Mouse (Mus musculus) cortical plate, adult 2 months (tissue): ENCODE measurements around the gene Zkscan17. TPM values are rescaled to one million over a fixed set of nuclear protein-coding genes. Genes with fewer than 3 reads are reported as not detected.
A peak's percentile ranks its signal among the peaks of the same experiment; 100 is the strongest.

Source experiments
- H3K27ac ChIP-seq: fragments of 200-500 bp; 2 replicates; pipeline ENCODE4 v1.5.1; 2012; ENCODE audit warnings: low read length, control low read depth, inconsistent platforms; ENCODE audit not compliant: insufficient read depth
- H3K4me1 ChIP-seq: fragments of 200-500 bp; 2 replicates; pipeline ENCODE4 v1.6.1; 2011; ENCODE audit warnings: low read length; ENCODE audit not compliant: control insufficient read depth, insufficient read depth
- H3K4me3 ChIP-seq: fragments of 200-500 bp; 2 replicates; pipeline ENCODE4 v1.5.1; 2011; ENCODE audit warnings: mild to moderate bottlenecking, low read length, control low read depth; ENCODE audit not compliant: insufficient read depth
- CTCF ChIP-seq: fragments of 200-500 bp; IDR thresholded peaks from 2 replicates; pipeline ENCODE4 v1.5.1; 2011; ENCODE audit warnings: mild to moderate bottlenecking, control low read depth, low read length; ENCODE audit not compliant: insufficient read depth; ENCODE audit errors: extremely low read depth
- POLR2A ChIP-seq: fragments of 200-500 bp; IDR thresholded peaks from 2 replicates; pipeline ENCODE4 v1.6.1; 2011; ENCODE audit warnings: mild to moderate bottlenecking, low read length, control low read depth; ENCODE audit not compliant: insufficient read depth; ENCODE audit errors: extremely low read depth
- polyA plus RNA-seq: library from polyadenylated mRNA; depleted of rRNA; stranded (reverse); fragments of >200 nt; gene quantifications from 2 replicates; pipeline ENCODE4 v1.2.3, GENCODE M21; 2012

The Zkscan17 gene
- polyA plus RNA-seq, 1 experiment = 7.2 TPM

GRCm38 (mm10) chr11:59472326-59472677, 54.2 kb downstream of the Zkscan17 start, which contains the start of gene Zfp867:
Gene Zfp867 (minus strand): TSS chr11:59472474.
- Histone ChIP-seq H3K4me3 (peak within 1 kb of the TSS; percentile 71), H3K4me1 (no peaks in the 10 kb centered on the region), H3K27ac (no peak within 1 kb of the TSS)
- TF ChIP-seq CTCF (no peak), POLR2A (peak; percentile 87)

GRCm38 (mm10) chr11:59471413-59472325, 54.9 kb downstream of the Zkscan17 start:
- TF ChIP-seq POLR2A (no peak), CTCF (no peak)
- no peak overlapping the region for H3K27ac ChIP-seq
- peak overlapping the region; percentile 71 for H3K4me3 ChIP-seq
- H3K4me1 ChIP-seq = no peaks in the 10 kb centered on the region

- no peak for TF ChIP-seq POLR2A
- TF ChIP-seq CTCF = no peak
- peaks cover 2% of the 10 kb centered on the region; the same call in 1 of the 2 replicates for H3K4me1 ChIP-seq
- H3K4me3 ChIP-seq = no peak overlapping the region
- no peak overlapping the region for H3K27ac ChIP-seq
These were observed 66.1 kb downstream of the Zkscan17 start for GRCm38 (mm10) chr11:59460459-59460858.

- peaks cover 2% of the 10 kb centered on the region; the same call in 1 of the 2 replicates for H3K4me1 ChIP-seq
- H3K4me3 ChIP-seq = no peak overlapping the region
- TF ChIP-seq CTCF (no peak), POLR2A (no peak)
- no peak overlapping the region for H3K27ac ChIP-seq
These were observed 67.6 kb downstream of the Zkscan17 start for GRCm38 (mm10) chr11:59458973-59459372.

GRCm38 (mm10) chr11:59456891-59457290, 69.7 kb downstream of the Zkscan17 start:
- no peak overlapping the region for H3K4me3 ChIP-seq
- TF ChIP-seq POLR2A (no peak), CTCF (no peak)
- H3K4me1 ChIP-seq = peaks cover 2% of the 10 kb centered on the region; the same call in 1 of the 2 replicates
- H3K27ac ChIP-seq = no peak overlapping the region

- no peak for TF ChIP-seq CTCF
These were observed 70.2 kb downstream of the Zkscan17 start for GRCm38 (mm10) chr11:59456346-59456745.

GRCm38 (mm10) chr11:59451086-59451485, 75.5 kb downstream of the Zkscan17 start, which contains the start of gene Snap47:
Gene Snap47 (minus strand): TSS chr11:59451186.
- peak within 1 kb of the TSS; percentile 98 for H3K4me3 ChIP-seq
- TF ChIP-seq POLR2A = no peak
- H3K27ac ChIP-seq = peak within 1 kb of the TSS; percentile 20
- H3K4me1 ChIP-seq = peaks cover 9% of the 10 kb centered on the region

More at GRCm38 (mm10) chr11:59456346-59456745, 70.2 kb downstream of the Zkscan17 start:
- Histone ChIP-seq H3K4me1 (peaks cover 2% of the 10 kb centered on the region; the same call in 1 of the 2 replicates), H3K27ac (no peak overlapping the region), H3K4me3 (no peak overlapping the region)

- H3K27ac ChIP-seq = peak overlapping the region; percentile 20
- H3K4me1 ChIP-seq = peaks cover 9% of the 10 kb centered on the region
- TF ChIP-seq CTCF (no peak), POLR2A (peak; percentile 37; the same call in 1 of the 2 replicates)
- H3K4me3 ChIP-seq = peak overlapping the region; percentile 98
These were observed 76.2 kb downstream of the Zkscan17 start for GRCm38 (mm10) chr11:59450230-59450771.

GRCm38 (mm10) chr11:59449741-59450229, 76.8 kb downstream of the Zkscan17 start, which contains the start of gene Jmjd4:
Gene Jmjd4 (plus strand): TSS chr11:59450045.
- Histone ChIP-seq H3K4me1 (peaks cover 9% of the 10 kb centered on the region), H3K27ac (peak within 1 kb of the TSS; percentile 94), H3K4me3 (peak within 1 kb of the TSS; percentile 98)
- TF ChIP-seq CTCF (no peak), POLR2A (peak; percentile 92)
